Mouse (Mus musculus): ENCODE results near the gene Axin2.

The Axin2 gene

DNA sequence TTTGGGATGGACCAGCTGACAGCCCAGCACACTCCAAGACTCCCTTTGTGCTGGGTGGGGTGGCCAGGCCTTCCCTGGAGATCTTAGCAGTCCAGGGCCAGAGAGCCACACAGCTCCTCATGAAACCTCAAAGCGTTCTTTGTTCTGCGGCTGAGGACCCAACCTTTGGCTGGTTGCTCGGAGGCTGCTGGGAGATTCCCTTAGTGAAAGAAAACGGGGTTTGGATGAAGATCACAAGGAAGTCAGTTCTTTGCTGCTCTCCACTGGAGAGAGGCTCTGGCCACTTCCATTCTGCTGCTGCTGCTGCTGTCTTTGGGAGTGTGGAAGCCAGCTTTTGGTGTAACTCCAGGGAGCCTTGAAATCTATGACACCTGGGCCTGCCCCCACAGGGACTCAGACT is 53.3 kb downstream of the Axin2 start:
- DNase-seq (ENCODE audit: low read depth, low spot score) = no peak

DNA sequence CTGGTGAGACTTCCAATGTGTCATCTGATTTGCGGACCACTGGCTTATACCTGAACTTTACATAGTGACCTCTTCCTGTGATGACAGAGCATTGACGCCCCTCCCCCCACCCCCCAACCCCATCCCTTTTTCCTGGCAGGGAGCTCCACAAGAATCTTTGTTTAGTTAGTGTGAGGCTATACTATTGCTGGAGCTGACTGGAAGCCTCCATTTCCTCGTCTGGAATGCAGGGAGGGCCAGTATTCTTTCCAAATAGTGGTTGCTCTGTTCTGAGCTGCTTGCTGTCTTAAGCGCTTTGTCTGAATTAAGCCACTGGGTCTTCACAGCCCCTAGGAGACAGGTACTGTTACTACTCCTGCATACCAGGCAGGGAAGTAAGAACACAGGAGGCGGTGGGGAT is 53.7 kb downstream of the Axin2 start:
- DNase-seq (ENCODE audit: low read depth, low spot score) = no peak

DNA sequence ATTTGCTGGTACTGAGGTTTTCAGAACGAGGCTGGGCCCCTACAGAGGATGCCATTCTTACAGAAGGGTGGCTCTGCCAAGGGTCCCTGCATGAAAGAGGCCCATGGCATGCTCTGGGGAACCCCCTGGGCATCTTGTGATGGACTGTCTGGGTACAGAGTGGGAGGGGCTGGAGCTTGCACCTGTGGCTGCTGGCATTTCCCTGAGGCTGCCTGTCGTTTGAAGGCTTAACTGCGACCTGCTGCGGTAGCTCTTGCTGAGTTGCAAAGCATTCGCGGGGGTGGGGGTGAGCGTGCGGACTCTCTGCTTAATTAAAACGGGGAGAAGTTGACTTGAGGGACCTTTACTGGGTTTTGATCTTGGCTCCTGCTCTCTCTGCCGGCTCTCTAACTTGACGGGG is 55.4 kb downstream of the Axin2 start:
- DNase-seq (ENCODE audit: low read depth, low spot score) = no peak

DNA sequence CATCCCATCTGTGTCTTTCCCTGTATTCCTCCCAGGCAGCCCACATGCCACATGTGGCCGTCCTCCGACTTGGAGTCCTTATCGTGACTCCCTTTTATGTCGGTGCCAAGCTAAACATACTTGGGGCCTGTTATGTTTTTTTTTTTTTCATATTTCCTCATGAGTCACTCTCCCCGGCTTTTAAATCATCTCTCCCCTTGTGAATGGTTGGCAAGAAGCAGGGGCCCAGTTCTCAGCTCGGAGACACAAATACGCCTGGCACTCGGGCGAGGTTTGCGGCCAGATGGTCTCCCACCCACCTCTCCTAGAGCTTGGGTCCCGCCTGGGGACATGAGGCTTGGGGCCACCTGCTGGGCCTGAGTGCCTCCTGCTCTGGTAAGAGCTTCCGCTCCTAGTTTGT is 60.4 kb downstream of the Axin2 start:
- peak; percentile 21 for DNase-seq (ENCODE audit: low read depth, low spot score)

DNA sequence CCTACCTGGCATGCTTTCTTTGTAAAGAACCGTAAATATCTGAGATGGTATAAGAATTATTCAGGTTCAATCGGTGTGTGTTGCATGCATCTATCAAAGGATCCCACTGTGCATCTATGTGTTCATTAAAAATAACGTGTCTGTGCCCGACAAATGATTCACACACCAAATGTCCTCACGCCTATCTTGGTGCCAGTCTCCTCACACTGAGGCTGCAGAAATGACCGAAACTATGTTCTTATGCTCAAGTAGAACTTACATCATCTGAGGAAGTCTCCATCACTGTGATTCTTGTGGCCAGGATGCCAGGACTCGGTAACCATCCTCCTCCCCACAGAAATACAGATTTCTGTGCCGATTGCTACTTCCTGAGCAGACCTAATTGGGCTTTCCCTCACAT is 60.9 kb downstream of the Axin2 start:
- no peak for DNase-seq (ENCODE audit: low read depth, low spot score)

DNA sequence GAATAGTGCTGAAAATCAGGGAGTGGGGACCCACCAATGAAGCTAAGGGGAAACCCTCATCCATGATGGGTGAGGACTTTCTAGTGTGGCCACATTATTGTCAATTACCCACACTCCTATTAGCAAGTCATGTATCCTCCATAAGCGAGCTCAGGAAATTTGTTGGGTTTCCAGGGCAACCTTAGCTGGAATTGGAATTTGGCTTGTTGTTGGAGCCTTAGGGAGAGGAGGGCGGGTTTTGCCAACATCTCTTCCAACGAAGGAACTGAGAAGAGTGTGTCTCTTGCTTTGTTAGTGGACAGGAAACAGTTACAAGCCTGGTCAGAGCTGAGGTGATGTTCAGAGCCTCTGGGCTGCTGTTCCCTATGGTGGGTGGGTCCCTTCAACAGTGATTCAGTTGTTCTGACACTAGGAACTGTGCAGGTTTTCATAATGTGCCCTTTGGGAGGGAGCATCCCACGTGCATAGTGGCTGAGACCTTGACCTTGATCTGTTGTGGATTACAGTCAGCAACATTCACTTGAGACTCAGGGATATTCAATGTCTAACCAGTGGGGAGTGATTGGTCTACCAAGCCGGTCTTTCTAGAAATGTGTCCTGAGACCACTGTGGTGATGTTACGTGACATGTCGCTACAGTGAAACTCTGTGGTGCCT is 63.4 kb downstream of the Axin2 start:
- no peak for DNase-seq (ENCODE audit: low read depth, low spot score)

DNA sequence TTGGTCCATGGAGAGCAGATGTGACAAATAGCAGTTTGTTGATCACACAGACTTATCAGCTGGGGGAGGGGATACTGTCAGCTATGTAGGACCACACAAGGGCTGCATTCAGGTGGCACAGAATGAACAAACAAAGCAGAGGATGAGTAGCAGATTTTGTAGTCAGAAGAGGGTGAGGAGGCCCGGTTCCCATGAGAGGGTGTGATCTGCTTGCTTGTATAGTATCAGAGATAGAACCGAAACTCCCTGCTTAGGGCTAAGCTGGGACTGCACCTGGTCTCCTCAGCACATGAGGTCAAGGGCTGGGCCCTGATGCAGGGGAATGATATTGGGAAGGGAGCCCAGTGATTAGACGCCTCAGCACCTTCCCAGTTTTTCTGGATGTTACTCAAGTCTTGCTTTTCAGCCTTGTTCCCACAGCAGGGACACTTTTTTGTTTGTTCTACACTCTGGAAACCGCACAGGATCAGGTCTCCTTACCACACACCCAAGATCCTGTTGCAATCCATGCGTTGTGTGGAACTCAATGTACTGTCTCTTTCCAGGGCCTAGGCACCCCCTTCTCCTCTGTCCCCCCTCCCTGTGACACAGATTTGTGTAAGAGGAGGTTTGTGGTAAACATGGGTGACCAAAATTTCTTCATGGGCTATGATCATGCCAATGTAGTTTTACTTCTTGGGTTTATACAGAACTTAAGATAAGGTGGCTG is 64.7 kb downstream of the Axin2 start:
- no peak for DNase-seq (ENCODE audit: low read depth, low spot score)

DNA sequence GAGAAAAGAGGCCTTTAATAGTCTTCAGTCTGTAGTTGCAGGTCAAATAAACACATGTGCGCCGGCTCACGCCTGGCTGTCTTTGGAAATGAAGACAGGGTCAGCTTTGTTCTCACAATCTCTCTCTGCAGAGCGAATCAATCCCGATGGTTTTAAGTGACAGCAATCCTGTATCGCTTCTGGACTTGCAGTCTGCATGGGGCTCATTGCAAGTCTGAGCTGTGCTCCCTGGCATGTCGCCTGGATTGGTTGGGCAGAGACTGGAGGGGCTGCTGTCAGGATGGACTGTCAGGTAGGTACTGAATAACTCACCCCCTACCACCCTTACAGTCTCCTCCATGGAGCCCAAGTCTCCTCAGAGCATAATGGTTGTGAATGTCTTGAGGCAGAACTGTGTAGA is 65.7 kb downstream of the Axin2 start:
- no peak for DNase-seq (ENCODE audit: low read depth, low spot score)

DNA sequence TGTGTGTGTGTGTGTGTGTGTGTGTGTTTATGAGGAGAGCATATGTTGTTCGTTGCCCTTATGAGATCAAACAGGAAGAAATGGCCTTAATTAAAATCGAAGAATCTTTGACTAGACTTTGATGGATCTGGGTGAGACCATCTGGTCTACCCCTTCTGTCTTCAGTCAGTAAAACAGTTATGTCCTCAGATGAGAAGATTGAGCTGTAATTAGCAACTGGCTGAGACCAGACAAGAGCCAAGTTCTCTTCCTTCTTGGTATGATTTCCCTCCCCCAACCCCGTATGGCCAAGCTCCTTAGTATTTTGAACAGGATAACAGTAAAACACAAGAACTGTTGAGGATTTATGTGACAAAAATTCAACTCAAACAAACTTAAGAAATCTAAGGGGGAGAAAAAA is 67.1 kb downstream of the Axin2 start:
- DNase-seq (ENCODE audit: low read depth, low spot score) = no peak

DNA sequence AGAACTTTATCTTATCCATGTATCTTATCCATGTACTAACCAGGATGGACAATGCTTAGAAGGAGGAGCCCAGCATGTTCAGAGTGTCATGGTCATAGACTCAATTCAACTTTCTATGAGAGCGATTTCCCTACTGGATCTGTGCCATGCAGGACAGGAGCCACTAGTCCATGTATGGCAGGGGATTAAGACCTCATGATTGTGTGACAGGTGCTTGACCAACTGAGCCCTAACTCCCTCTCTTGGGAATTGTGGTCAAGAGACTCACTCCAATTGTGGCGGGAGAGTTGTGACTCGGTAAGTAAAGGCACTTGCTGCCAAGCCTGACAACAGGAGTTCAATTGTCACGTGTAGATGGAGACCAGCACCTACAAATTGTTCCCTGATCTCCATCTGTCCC is 67.6 kb downstream of the Axin2 start:
- DNase-seq (ENCODE audit: low read depth, low spot score) = no peak

DNA sequence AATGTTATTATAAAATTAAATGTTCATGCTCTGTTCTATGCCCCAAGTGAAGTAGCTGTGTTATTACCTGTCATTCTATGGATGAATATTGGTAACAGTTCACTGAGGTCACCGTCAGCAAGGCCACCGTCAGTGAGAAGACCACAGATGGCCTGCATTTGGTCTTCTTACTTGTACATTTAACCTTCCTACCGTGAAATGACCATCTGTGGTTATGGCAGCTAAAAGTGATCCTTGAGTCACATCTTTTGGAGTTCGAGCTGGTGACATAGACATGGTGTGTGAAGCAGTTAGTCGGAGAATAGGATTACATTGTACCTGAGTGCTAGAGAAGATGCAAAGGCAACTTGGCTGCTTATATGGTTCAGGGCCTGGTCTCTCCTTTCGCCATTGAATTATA is 68.1 kb downstream of the Axin2 start:
- no peak for DNase-seq (ENCODE audit: low read depth, low spot score)

DNA sequence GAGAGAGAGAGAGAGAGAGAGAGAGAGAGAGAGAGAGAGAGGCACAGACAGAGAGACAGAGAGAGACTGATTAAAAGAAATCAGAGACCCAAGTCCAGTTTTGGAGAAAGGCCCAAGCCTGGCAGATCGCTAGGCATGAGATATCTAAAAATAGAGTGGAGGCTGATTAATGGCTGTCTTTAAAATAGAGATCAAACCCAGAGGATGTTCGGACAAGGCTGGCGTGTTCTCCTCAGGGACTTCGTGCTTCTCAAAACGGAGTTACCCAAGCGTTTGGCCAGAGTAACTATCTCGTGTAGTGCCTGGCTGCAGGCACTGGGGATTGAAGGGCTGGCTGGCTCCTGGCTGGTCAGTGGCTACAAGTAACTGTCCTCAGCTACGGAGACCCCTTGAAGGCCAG is 69.8 kb downstream of the Axin2 start:
- DNase-seq (ENCODE audit: low read depth, low spot score) = peak; percentile 87

DNA sequence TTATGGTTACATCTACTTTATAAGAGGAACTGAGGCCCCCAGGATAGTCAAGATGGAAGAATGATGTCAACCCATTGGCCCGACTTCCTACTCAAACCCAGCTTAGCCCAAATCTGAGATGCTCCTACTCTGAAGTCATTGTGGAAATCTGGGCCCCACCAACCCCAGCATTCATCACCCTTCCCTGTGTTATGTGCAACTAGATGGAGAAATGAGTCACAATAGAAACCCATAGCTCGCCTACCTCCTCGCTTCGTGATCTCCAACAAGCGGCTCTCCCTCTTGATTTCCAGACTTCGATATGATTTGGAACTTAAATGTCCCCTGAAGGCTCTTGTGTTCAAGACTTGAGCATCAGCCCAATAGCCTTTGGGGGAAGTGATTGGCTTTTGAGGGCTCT is 73.3 kb downstream of the Axin2 start:
- DNase-seq (ENCODE audit: low read depth, low spot score) = no peak

DNA sequence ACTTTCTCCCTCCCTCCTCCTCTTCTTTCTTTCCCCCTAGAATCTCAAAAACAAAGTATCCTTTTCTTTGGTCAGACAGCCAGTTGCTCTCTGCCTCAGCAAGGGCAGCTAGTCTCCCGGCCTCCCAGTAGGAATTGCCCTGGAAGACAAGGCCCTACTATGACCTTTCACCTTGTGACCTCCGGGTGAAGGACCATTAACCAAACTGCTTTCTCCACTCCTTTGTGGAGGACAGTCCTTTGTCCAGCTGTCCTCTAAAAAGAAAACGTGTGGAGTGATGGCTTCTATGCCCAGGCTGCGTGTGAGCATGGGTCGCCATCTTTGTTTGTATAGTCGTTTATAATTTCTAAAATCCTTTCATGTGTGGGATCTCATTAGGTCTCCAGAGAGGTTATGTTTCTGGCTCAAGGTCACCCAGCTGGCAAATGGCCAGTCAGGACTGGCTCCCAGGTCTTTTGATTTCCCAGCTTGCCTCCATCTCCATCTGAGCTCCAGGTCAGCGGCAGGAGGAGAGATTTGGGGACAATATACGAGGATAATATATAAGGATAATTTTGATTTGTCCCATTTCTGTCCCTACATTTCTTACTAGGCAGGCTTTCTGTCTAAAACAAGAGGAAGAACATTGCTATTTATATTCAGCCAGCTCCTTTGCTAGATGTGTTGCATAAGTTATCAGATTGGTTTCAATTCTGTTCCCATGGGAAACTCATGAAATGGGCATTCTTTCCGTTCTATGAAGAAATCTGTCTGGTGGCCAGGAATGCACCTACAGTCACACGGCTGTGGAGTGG is 75.2 kb downstream of the Axin2 start:
- DNase-seq (ENCODE audit: low read depth, low spot score) = no peak

DNA sequence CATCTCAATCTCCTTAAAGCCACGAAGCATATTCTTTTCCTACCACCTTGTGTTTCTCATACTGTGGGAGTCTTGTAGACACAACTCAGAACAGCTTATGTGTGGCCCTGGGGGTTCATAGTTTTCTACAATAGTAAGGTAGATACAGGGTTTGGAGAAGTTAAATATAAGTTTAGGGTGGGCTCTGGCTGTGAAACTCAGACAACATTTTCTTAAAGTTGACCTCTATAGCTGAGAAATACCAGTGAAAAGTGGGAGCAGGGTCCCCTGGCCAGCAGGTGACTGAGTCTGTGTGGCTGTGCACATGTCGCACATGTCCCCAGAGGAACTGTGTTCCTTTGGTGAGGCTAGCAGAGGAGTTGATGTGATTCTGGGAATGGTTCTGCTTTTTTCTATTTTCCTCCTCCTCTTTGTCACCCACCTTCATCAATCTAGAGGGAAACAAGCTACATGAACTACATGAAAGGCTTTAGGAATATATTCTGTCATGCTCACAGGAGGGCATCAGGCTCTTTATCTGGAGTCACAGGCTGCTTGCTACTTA is 75.9 kb downstream of the Axin2 start:
- DNase-seq (ENCODE audit: low read depth, low spot score) = no peak

DNA sequence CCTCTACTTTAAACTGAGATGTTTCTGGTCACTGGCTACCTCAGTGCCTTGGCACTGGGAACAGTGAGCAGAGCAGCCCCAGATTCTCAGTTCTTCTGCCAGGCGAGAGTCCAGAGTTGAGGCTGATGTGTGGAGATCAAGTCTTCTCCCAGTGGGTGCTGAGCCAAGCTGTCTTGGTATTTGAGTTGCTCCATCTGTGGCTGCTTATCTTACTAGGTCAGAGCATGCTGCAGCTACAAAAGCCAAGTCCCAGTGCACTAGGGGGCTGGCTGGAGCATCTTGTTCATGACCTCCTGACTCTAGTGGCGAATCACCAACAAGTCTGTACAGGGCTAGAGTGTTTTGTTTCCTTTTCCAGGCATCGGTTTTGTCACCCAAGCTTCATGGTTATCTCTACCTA is 77.7 kb downstream of the Axin2 start:
- DNase-seq (ENCODE audit: low read depth, low spot score) = peak; percentile 34

Measured in skeletal muscle tissue, adult 2 months (tissue).